Mouse (Mus musculus) activated CD4-positive, CD25-positive, alpha-beta regulatory T cell, adult 4 months (primary cell): ENCODE measurements around the gene Ubxn2a. TPM values are rescaled to one million over a fixed set of nuclear protein-coding genes. Genes with fewer than 3 reads are reported as not detected.
"Not testable (repeated sequence)": the region's sequence is repeated elsewhere in the genome, so short reads cannot be mapped to it uniquely, and the experiment has no call there.

Source experiments
- ATAC-seq: one replicate; pipeline ENCODE4 v1.8.0; 2017
- polyA plus RNA-seq, 2 experiments: library from polyadenylated mRNA; unstranded; fragments of 100-300 nt; shearing (Covaris generic); gene quantifications; one replicate each; pipeline ENCODE4 v1.2.1; 2017

The Ubxn2a gene
- 10 to 100 TPM; 12.1 to 15.2 TPM for polyA plus RNA-seq

- peak; percentile 92 for ATAC-seq
These were observed at the start of gene Ubxn2a for GRCm38 (mm10) chr12:4906951-4907906. TSS of gene Ubxn2a (minus strand) at chr12:4907705.

GRCm38 (mm10) chr12:4953156-4953555 is 45.7 kb upstream of the Ubxn2a start:
- no peak for ATAC-seq

GRCm38 (mm10) chr12:4952272-4952671 is 44.8 kb upstream of the Ubxn2a start:
- no peak for ATAC-seq

- ATAC-seq: no peak
These were observed 23.5 kb upstream of the Ubxn2a start for GRCm38 (mm10) chr12:4930820-4931548.

GRCm38 (mm10) chr12:4928197-4928596 is 20.7 kb upstream of the Ubxn2a start:
- ATAC-seq: no peak

- peak; percentile 57 for ATAC-seq
These were observed 10.5 kb upstream of the Ubxn2a start for GRCm38 (mm10) chr12:4917805-4918591.

GRCm38 (mm10) chr12:4916994-4917804 is 9.7 kb upstream of the Ubxn2a start, which contains the start of gene Atad2b:
TSS of gene Atad2b (plus strand) at chr12:4917353.
- ATAC-seq: peak; percentile 87

- ATAC-seq: no peak
These were observed 7.4 kb upstream of the Ubxn2a start for GRCm38 (mm10) chr12:4914944-4915343.

GRCm38 (mm10) chr12:4914441-4914840 is 6.9 kb upstream of the Ubxn2a start:
- ATAC-seq: no peak

GRCm38 (mm10) chr12:4911716-4912115 is 4.2 kb upstream of the Ubxn2a start:
- no peak for ATAC-seq

- ATAC-seq: not testable (repeated sequence)
These were observed 3.0 kb upstream of the Ubxn2a start for GRCm38 (mm10) chr12:4910496-4910895.

- ATAC-seq: no peak
These were observed 886 bp upstream of the Ubxn2a start for GRCm38 (mm10) chr12:4908391-4908790.

GRCm38 (mm10) chr12:4906476-4906875 is 1.0 kb downstream of the Ubxn2a start:
- no peak for ATAC-seq

GRCm38 (mm10) chr12:4905946-4906345 is 1.6 kb downstream of the Ubxn2a start:
- no peak for ATAC-seq

- no peak for ATAC-seq
These were observed 9.5 kb downstream of the Ubxn2a start for GRCm38 (mm10) chr12:4898024-4898423.

- no peak for ATAC-seq
These were observed 17.6 kb downstream of the Ubxn2a start for GRCm38 (mm10) chr12:4889891-4890290.

GRCm38 (mm10) chr12:4889251-4889650 is 18.3 kb downstream of the Ubxn2a start:
- no peak for ATAC-seq

GRCm38 (mm10) chr12:4888739-4889138 is 18.8 kb downstream of the Ubxn2a start:
- ATAC-seq: no peak

GRCm38 (mm10) chr12:4886581-4886980 is 20.9 kb downstream of the Ubxn2a start:
- ATAC-seq: not testable (repeated sequence)

GRCm38 (mm10) chr12:4885062-4885461 is 22.4 kb downstream of the Ubxn2a start:
- no peak for ATAC-seq

- ATAC-seq: no peak
These were observed 25.4 kb downstream of the Ubxn2a start for GRCm38 (mm10) chr12:4882086-4882485.

GRCm38 (mm10) chr12:4879048-4879447 is 28.5 kb downstream of the Ubxn2a start:
- ATAC-seq: no peak
